Mouse (Mus musculus): ENCODE measurements around the gene Tor1a.

DNA sequence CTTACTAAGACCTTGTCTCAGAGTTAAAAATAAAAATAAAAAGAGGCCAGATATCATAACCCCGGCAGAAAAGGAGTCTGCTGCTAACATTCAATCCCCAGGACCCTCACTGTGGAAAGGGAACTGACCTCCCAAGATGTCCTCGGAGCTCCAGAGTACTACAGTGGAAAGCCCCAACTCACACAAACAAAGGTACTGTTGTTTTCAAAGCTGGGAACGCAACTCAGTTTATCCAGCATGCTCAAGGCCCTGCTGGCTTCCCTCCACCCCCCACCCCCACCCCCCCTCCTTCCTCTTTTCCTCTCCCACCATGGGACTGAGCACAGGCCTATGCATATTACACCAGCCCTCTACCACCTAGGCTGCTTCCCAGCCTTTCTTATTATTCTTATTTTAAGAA is 52.9 kb downstream of the Tor1a start:
- TF ChIP-seq CTCF (IDR thresholded peaks at IDR 0.05; ENCODE audit: borderline replicate concordance, insufficient read depth, low read depth, low read length) (no peak), POLR2A (IDR thresholded peaks at IDR 0.05; ENCODE audit: borderline replicate concordance, insufficient read depth, low read length) (no peak)
